Mouse (Mus musculus): Measurements from ENCODE around the gene Elf1. TPM values are rescaled to one million over a fixed set of nuclear protein-coding genes. Genes with fewer than 3 reads are reported as not detected.
"Not testable (repeated sequence)": the region's sequence is repeated elsewhere in the genome, so short reads cannot be mapped to it uniquely, and the experiment has no call there.

Elf1 gene
- polyA plus RNA-seq, 1 experiment from 2014 or later: 3.8 TPM

GRCm38 (mm10) chr14:79518123-79518522, 37.1 kb downstream of the Elf1 start:
- 90% methylated on average over 2 of the region's 2 CpGs for WGBS
- DNase-seq (ENCODE audit: extremely low spot score, low spot score): no peak

GRCm38 (mm10) chr14:79518761-79519662, 38.0 kb downstream of the Elf1 start:
- H3K27me3 ChIP-seq (ENCODE audit: poor library complexity, severe bottlenecking): no peaks in the 10 kb centered on the region
- H3K36me3 ChIP-seq (replicated peaks): no peaks in the 10 kb centered on the region
- no peak overlapping the region for H3K4me3 ChIP-seq
- 68% methylated on average over 19 of the region's 19 CpGs for WGBS
- no peaks in the 10 kb centered on the region for H3K9me3 ChIP-seq
- H3K4me1 ChIP-seq: peaks cover 8% of the 10 kb centered on the region; the same call in 1 of the 2 replicates
- DNase-seq (ENCODE audit: extremely low spot score, low spot score): no peak
- H3K27ac ChIP-seq: no peak overlapping the region

More at GRCm38 (mm10) chr14:79518123-79518522, 37.1 kb downstream of the Elf1 start:
- Histone ChIP-seq H3K27ac (no peak overlapping the region), H3K4me1 (peaks cover 8% of the 10 kb centered on the region; the same call in 1 of the 2 replicates), H3K27me3 (ENCODE audit: poor library complexity, severe bottlenecking) (no peaks in the 10 kb centered on the region), H3K4me3 (no peak overlapping the region), H3K36me3 (replicated peaks) (no peaks in the 10 kb centered on the region), H3K9me3 (no peaks in the 10 kb centered on the region)

GRCm38 (mm10) chr14:79519663-79519975, 38.6 kb downstream of the Elf1 start:
- no peak for DNase-seq (ENCODE audit: extremely low spot score, low spot score)
- H3K9me3 ChIP-seq: no peaks in the 10 kb centered on the region
- 36% methylated on average over 1 of the region's 1 CpGs for WGBS

DNA sequence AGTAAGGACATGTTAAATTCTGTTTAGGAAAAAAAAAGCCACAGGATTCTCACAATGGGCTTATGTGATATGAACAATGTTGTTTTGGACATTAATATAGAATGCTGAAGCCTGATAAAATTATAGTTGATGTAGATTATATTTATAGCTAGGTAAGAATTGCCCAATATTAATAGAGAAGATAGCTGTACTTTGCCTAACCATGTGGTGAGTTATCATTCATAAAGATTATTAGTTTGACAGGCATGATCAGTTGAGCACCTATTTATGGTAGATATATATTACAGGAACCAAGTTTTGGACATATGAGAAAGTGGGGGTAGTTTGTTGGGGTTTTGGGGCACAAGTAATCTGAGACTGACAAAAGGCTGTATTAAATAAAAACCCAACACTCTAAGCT, 39.6 kb downstream of the Elf1 start:
- Histone ChIP-seq H3K4me3 (no peak overlapping the region), H3K9me3 (no peaks in the 10 kb centered on the region), H3K36me3 (replicated peaks) (no peaks in the 10 kb centered on the region), H3K27me3 (ENCODE audit: poor library complexity, severe bottlenecking) (no peaks in the 10 kb centered on the region), H3K27ac (no peak overlapping the region), H3K4me1 (peaks cover 8% of the 10 kb centered on the region; the same call in 1 of the 2 replicates)
- DNase-seq (ENCODE audit: extremely low spot score, low spot score): no peak

More at GRCm38 (mm10) chr14:79519663-79519975, 38.6 kb downstream of the Elf1 start:
- no peaks in the 10 kb centered on the region for H3K27me3 ChIP-seq (ENCODE audit: poor library complexity, severe bottlenecking)
- H3K36me3 ChIP-seq (replicated peaks): no peaks in the 10 kb centered on the region
- no peak overlapping the region for H3K4me3 ChIP-seq
- peaks cover 8% of the 10 kb centered on the region; the same call in 1 of the 2 replicates for H3K4me1 ChIP-seq
- no peak overlapping the region for H3K27ac ChIP-seq

- Histone ChIP-seq H3K27ac (no peak overlapping the region), H3K4me3 (no peak overlapping the region), H3K4me1 (peaks cover 8% of the 10 kb centered on the region; the same call in 1 of the 2 replicates), H3K9me3 (no peaks in the 10 kb centered on the region), H3K36me3 (replicated peaks) (no peaks in the 10 kb centered on the region), H3K27me3 (ENCODE audit: poor library complexity, severe bottlenecking) (no peaks in the 10 kb centered on the region)
- no peak for DNase-seq (ENCODE audit: extremely low spot score, low spot score)
- WGBS: 97% methylated on average over 1 of the region's 1 CpGs
Observed at GRCm38 (mm10) chr14:79521056-79521455, 40.1 kb downstream of the Elf1 start.

GRCm38 (mm10) chr14:79521471-79522117, 40.6 kb downstream of the Elf1 start:
- Histone ChIP-seq H3K4me3 (no peak overlapping the region), H3K9me3 (no peaks in the 10 kb centered on the region), H3K27me3 (ENCODE audit: poor library complexity, severe bottlenecking) (no peaks in the 10 kb centered on the region), H3K36me3 (replicated peaks) (no peaks in the 10 kb centered on the region), H3K27ac (no peak overlapping the region), H3K4me1 (peaks cover 8% of the 10 kb centered on the region; the same call in 1 of the 2 replicates)
- no peak for DNase-seq (ENCODE audit: extremely low spot score, low spot score)
- WGBS: 86% methylated on average over 6 of the region's 6 CpGs

- 94% methylated on average over 9 of the region's 9 CpGs for WGBS
- no peak for DNase-seq (ENCODE audit: extremely low spot score, low spot score)
- H3K9me3 ChIP-seq: no peaks in the 10 kb centered on the region
Observed at GRCm38 (mm10) chr14:79522387-79522786, 41.4 kb downstream of the Elf1 start.

DNA sequence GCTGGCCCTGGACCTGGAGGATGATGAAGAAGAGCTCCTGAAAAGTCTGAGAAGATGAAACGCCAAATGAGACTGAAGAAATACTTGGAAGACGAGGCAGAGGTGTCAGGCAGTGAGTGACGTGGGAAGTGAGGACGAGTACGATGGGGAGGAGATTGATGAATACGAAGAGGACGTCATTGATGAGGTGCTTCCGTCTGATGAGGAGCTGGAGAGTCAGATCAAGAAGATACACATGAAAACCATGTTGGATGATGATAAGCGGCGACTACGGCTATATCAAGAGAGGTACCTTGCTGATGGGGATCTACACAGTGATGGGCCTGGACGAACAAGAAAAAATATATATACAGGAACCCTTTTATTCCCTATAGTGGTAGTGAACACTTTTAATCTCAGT, 45.1 kb downstream of the Elf1 start:
- DNase-seq (ENCODE audit: extremely low spot score, low spot score); H3K36me3 ChIP-seq (replicated peaks); H3K27me3 ChIP-seq (ENCODE audit: poor library complexity, severe bottlenecking); H3K4me1 ChIP-seq; H3K27ac ChIP-seq; H3K9me3 ChIP-seq; H3K4me3 ChIP-seq: not testable (repeated sequence)
- WGBS: 94% methylated on average over 12 of the region's 12 CpGs

More at GRCm38 (mm10) chr14:79522387-79522786, 41.4 kb downstream of the Elf1 start:
- Histone ChIP-seq H3K27ac (no peak overlapping the region), H3K4me3 (no peak overlapping the region), H3K36me3 (replicated peaks) (no peaks in the 10 kb centered on the region), H3K4me1 (peaks cover 8% of the 10 kb centered on the region; the same call in 1 of the 2 replicates), H3K27me3 (ENCODE audit: poor library complexity, severe bottlenecking) (no peaks in the 10 kb centered on the region)

DNA sequence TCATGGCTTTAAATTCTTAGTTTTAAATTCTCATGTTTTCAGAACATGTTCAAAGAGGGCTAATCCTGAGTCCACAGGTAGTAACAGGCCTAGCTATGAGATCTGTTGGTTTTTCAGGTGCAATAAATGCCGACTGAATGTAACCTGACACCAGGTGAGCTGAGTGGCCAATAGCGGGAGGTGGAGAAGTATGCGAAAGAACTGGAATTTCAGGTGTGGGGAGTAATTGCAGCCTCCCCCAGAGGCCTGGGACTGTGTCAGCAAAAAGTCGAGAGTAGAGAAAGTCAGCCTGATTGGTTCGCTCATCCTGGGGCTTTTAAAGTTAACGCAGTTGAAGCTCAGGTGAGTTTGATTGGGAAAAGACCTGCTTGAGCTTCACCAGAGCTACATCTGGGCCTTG, 46.7 kb downstream of the Elf1 start:
- Histone ChIP-seq H3K4me1 (no peaks in the 10 kb centered on the region), H3K9me3 (no peaks in the 10 kb centered on the region), H3K27me3 (ENCODE audit: poor library complexity, severe bottlenecking) (no peaks in the 10 kb centered on the region), H3K27ac (no peak overlapping the region), H3K36me3 (replicated peaks) (no peaks in the 10 kb centered on the region), H3K4me3 (no peak overlapping the region)
- no peak for DNase-seq (ENCODE audit: extremely low spot score, low spot score)
- WGBS: 63% methylated on average over 6 of the region's 6 CpGs

GRCm38 (mm10) chr14:79529581-79530554, 48.9 kb downstream of the Elf1 start:
- H3K36me3 ChIP-seq (replicated peaks): no peaks in the 10 kb centered on the region
- H3K4me3 ChIP-seq: no peak overlapping the region
- no peaks in the 10 kb centered on the region for H3K9me3 ChIP-seq
- 83% methylated on average over 10 of the region's 10 CpGs for WGBS
- no peak for DNase-seq (ENCODE audit: extremely low spot score, low spot score)
- H3K4me1 ChIP-seq: no peaks in the 10 kb centered on the region
- H3K27ac ChIP-seq: no peak overlapping the region
- H3K27me3 ChIP-seq (ENCODE audit: poor library complexity, severe bottlenecking): no peaks in the 10 kb centered on the region

DNA sequence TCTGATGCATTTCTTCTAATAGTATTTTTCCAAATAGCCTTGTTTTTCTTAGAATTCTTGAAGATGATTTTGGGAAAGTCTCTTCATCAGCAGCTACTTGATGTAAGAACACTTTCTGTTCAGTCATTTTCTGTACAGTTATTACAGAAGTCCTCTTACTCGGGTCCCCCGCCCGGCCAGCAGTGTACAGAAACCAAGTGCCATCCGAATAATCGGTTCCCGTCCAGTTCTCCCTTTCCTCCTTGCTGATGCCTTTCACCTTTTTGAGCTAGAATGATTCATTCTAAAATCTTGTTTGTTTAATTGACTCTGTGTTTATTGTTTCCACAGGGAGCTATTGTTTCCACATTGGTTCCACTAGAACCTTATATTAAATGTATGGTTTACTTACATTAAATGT, 49.8 kb downstream of the Elf1 start:
- WGBS: 97% methylated on average over 6 of the region's 6 CpGs
- Histone ChIP-seq H3K27ac (no peak overlapping the region), H3K27me3 (ENCODE audit: poor library complexity, severe bottlenecking) (no peaks in the 10 kb centered on the region), H3K36me3 (replicated peaks) (no peaks in the 10 kb centered on the region), H3K4me1 (no peaks in the 10 kb centered on the region), H3K4me3 (no peak overlapping the region), H3K9me3 (no peaks in the 10 kb centered on the region)
- DNase-seq (ENCODE audit: extremely low spot score, low spot score): no peak

GRCm38 (mm10) chr14:79532036-79532776, 51.2 kb downstream of the Elf1 start:
- DNase-seq (ENCODE audit: extremely low spot score, low spot score): no peak
- H3K4me1 ChIP-seq: no peaks in the 10 kb centered on the region
- H3K27ac ChIP-seq: no peak overlapping the region
- H3K4me3 ChIP-seq: no peak overlapping the region
- H3K36me3 ChIP-seq (replicated peaks): no peaks in the 10 kb centered on the region
- H3K9me3 ChIP-seq: no peaks in the 10 kb centered on the region
- H3K27me3 ChIP-seq (ENCODE audit: poor library complexity, severe bottlenecking): no peaks in the 10 kb centered on the region
- WGBS: 88% methylated on average over 8 of the region's 8 CpGs
